Mouse (Mus musculus) erythroid progenitor cell, adult 5-6 weeks (primary cell): ENCODE data around the gene Stat5b. TPM values are rescaled to one million over a fixed set of nuclear protein-coding genes. Genes with fewer than 3 reads are reported as not detected.

Experiments
- ATAC-seq: replicated peaks from 2 replicates; pipeline ENCODE4 v1.8.0; 2016; ENCODE audit warnings: moderate number of reproducible peaks, mild to moderate bottlenecking, moderate TSS enrichment, inconsistent platforms; ENCODE audit not compliant: poor library complexity, low FRiP score, severe bottlenecking
- total RNA-seq, 2 experiments: library from RNA; stranded (forward) in 1 of 2; stranded (reverse) in 1 of 2; fragments of 150-400 nt in 1 of 2; fragments of 186-747, 209-891 nt in 1 of 2; gene quantifications; 2 replicates each; pipeline versions ENCODE4 v1.2.3 to v1.2.4; 2015 to 2017; ENCODE audit warnings: low replicate concordance in 2 of 2

Stat5b gene
- total RNA-seq, 2 experiments from 2014 or later, result 5.9 to 7.0 TPM

DNA sequence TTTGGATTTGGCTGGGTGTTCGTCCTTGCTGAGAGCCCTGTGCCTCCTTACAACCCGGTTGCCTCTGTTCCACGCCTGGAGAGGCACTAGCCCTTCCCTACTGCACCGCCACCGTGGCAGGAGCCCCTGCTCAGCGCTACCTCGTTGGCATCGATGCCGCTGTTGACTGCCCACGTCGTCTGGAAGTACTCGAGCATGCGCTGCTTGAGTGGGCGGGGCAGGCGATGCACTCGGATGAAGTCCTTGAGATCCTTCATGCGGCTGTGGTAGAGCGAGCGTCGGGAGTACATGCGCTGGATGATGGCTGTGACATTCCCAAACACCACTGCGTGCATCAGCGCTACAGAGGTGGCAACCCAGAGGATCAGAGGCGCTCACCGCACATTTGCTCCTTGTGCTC is 101.1 kb downstream of the Stat5b start:
- no peak for ATAC-seq

DNA sequence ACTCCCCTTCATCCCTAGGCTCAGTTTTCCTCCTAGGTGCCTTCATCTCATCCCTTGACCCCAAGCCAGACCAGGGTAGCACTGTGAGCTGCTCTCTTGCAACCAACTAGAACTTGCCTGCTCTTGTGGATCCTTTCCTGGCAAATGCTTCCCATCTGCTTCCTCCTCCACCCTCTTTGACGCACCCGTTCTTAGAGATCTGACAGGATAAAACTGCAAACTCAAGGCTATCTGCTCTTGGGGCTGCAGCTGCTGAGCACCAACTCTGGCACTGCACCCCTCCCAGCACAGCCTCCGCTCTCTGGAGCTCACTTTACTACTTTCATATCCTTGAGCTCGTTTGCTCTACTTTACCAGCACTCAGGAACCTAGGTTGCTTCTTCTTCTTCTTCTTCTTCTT is 101.9 kb downstream of the Stat5b start:
- ATAC-seq, result no peak

DNA sequence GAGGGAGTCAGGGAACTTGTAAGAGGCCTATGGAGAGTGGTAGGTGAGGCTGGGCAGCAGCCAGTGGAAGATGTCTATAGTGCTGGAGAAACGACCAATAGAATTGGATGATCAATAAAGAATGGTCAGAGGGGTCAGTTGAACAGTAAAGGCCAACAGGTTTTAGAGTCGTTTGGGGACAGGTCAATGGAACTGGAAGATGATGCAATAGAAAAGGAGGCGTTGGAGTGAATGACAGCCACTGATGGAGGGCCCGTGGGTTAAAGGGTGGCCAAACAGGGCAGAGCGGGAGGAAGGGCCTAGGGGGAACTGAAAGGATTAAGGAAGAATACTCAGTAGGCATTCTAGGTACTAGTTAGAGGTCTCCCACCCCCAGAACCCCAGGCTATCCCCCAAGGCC is 103.4 kb downstream of the Stat5b start:
- no peak for ATAC-seq

- ATAC-seq, result no peak
Observed at GRCm38 (mm10) chr11:100746546-100746945, 104.0 kb downstream of the Stat5b start.

- peak; percentile 41 for ATAC-seq
Observed at GRCm38 (mm10) chr11:100745085-100745484, 105.4 kb downstream of the Stat5b start.

- ATAC-seq, result no peak
Observed at GRCm38 (mm10) chr11:100741348-100741747, 109.2 kb downstream of the Stat5b start.

- ATAC-seq, result no peak
Observed at GRCm38 (mm10) chr11:100738749-100739148, 111.8 kb downstream of the Stat5b start.

DNA sequence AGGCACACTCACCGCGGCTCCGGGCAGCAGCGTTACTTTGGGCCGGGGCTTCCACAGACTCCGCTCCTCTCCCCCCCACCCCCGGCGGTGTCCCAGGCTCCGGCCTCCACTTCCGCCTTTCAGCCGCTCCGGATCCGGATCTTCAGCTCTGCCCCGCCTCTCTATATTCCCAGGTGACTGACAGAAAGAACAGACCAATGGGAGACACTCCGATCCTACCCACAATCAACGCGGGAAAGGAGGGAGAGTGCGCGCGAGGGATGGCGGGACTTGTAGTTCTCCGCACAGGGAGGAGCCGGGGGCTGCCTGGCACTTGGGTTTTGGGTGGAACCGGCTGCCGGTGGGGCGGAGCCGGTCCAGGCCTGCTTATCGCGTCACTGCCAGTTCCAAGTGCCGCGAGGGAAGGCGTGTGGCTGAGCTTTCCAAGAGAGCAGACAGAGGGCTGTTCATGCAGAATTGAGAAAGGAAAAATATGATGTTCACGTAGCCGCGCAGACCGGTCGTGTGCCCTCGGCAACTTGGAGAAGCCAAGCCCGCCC is 112.4 kb downstream of the Stat5b start, which contains the start of gene Rab5c:
Rab5c (minus strand) TSS at position 150 of the 539 bp plus-strand sequence.
- peak; percentile 88 for ATAC-seq

DNA sequence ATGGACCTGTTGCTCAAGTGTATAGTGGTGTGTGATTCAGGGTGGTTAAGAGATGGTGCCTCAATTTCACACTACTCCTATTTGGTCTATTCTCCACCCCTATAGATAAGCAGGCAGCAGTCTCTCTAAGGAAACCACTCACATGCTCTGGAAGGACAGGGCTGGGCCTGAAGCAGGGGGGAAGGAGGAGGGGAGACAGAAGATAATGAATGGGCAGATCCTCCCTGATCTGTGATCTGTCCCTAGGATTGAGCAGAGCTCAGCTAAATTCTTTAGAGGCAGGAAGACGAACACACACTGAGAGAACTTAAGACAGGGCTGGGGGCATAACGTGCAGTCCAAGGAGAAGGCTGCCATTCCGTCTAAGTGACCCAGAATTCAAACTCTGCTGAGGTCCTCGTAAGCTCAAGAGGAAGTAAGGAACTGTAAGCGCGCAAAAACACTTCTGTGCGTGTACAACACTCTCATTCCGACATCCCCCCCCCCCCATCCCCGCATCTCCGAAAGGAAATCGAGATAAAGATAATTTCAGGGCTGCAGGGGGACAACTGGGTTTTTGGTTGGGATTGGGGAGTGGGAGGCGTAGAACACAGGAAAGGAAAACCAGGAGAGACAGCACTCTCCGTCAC is 113.3 kb downstream of the Stat5b start:
- peak; percentile 64 for ATAC-seq

DNA sequence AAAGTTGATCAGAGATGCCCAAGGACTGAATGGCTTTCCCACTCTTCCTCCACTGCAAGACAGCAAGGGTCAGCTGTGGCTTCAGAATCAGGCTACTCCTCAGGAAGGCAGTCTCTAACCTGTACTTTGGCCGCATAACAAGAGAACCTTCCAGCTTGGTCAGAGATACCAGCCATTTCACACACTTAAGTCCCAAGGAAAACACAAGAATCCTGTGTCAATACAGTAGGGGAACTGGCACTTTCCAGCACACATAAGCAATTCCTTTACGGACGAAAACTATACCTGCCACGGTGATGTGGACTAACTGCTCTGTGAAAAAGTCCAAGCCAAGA is 113.8 kb downstream of the Stat5b start:
- no peak for ATAC-seq

DNA sequence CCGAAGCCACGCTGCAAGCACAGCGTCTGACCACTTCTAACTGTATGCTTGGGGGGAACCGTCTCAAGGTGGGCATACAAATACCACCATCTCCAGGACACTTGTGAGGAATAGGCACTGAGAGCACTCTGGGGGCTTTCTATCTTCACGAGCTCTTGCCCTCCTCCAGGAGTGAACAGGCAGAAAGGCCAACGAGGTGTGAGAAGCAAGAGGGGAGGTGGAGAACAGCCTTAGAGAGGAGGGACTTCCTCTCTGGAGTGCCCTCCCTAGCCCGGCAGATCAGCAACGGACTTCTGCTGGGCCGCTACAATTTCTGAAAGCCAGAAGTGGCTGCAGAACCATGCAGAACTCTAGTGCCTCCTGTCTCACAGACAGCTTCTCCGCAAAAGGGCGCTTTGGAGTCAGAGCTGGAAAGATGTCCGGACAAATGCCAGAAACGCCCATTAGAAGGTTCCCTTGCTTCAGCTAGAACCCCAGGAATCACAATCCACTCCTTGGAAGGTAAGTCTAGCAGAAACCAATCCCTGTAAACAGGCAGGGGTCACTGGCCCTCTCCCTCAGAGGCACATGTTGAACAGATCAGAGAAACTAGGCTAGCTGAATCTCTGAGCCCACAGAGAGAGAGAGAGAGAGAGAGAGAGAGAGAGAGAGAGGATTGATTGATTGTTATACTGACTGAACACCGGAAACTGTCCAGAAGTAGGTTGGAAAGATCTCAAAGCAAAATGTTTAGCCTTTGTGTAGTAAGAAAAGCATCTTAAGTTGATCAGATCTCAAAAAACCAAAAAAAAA is 114.4 kb downstream of the Stat5b start:
- peak; percentile 18; the same call in 1 of the 2 replicates for ATAC-seq

GRCm38 (mm10) chr11:100735134-100735865 is 115.2 kb downstream of the Stat5b start:
- ATAC-seq, result no peak

Other genes starting within 250 kb of the Stat5b start
- gene Nkiras2, start 231.5 kb downstream of the Stat5b start, total RNA-seq (2015; ENCODE audit: low replicate concordance), result 17.2 and 18.0 TPM in 2 replicates
- gene Nkiras2, start 231.5 kb downstream of the Stat5b start, total RNA-seq (2017; ENCODE audit: low replicate concordance), result 5.8 and 9.4 TPM in 2 replicates
- gene Dnajc7, start 230.6 kb downstream of the Stat5b start, total RNA-seq (2015; ENCODE audit: low replicate concordance), result 79.3 and 93.5 TPM in 2 replicates
- 103 and 106 TPM in 2 replicates for gene Dnajc7, start 230.6 kb downstream of the Stat5b start, total RNA-seq (2017; ENCODE audit: low replicate concordance)
- not detected in 2 replicates for gene Zfp385c, start 158.3 kb downstream of the Stat5b start, total RNA-seq (2015; ENCODE audit: low replicate concordance)
- gene Zfp385c, start 158.3 kb downstream of the Stat5b start, total RNA-seq (2017; ENCODE audit: low replicate concordance), result not detected in 2 replicates
- gene Dhx58, start 146.5 kb downstream of the Stat5b start, total RNA-seq (2015; ENCODE audit: low replicate concordance), result 6.8 and 7.5 TPM in 2 replicates
- gene Dhx58, start 146.5 kb downstream of the Stat5b start, total RNA-seq (2017; ENCODE audit: low replicate concordance), result 17.8 and 26.2 TPM in 2 replicates
- gene Kat2a, start 138.3 kb downstream of the Stat5b start, total RNA-seq (2015; ENCODE audit: low replicate concordance), result 2.5 and 11.2 TPM in 2 replicates
- 1.9 and 2.6 TPM in 2 replicates for gene Kat2a, start 138.3 kb downstream of the Stat5b start, total RNA-seq (2017; ENCODE audit: low replicate concordance)
- gene Hspb9, start 136.9 kb downstream of the Stat5b start, total RNA-seq (2015; ENCODE audit: low replicate concordance), result not detected in 2 replicates
- gene Hspb9, start 136.9 kb downstream of the Stat5b start, total RNA-seq (2017; ENCODE audit: low replicate concordance), result not detected in 2 replicates
- 99.8 and 136 TPM in 2 replicates for gene Rab5c, start 112.5 kb downstream of the Stat5b start, total RNA-seq (2015; ENCODE audit: low replicate concordance)
- gene Rab5c, start 112.5 kb downstream of the Stat5b start, total RNA-seq (2017; ENCODE audit: low replicate concordance), result 80.2 and 110 TPM in 2 replicates
- gene Kcnh4, start 90.8 kb downstream of the Stat5b start, total RNA-seq (2015; ENCODE audit: low replicate concordance), result not detected in 2 replicates
- not detected in 2 replicates for gene Kcnh4, start 90.8 kb downstream of the Stat5b start, total RNA-seq (2017; ENCODE audit: low replicate concordance)
- not detected in 2 replicates for gene Hcrt, start 87.8 kb downstream of the Stat5b start, total RNA-seq (2015; ENCODE audit: low replicate concordance)
- gene Hcrt, start 87.8 kb downstream of the Stat5b start, total RNA-seq (2017; ENCODE audit: low replicate concordance), result not detected in 2 replicates
- 0.72 and 0.84 TPM in 2 replicates for gene Ghdc, start 79.8 kb downstream of the Stat5b start, total RNA-seq (2015; ENCODE audit: low replicate concordance)
- gene Ghdc, start 79.8 kb downstream of the Stat5b start, total RNA-seq (2017; ENCODE audit: low replicate concordance), result 0.51 and 1.4 TPM in 2 replicates
- 3.2 and 7.5 TPM in 2 replicates for gene Stat5a, start 8.6 kb upstream of the Stat5b start, total RNA-seq (2015; ENCODE audit: low replicate concordance)
- gene Stat5a, start 8.6 kb upstream of the Stat5b start, total RNA-seq (2017; ENCODE audit: low replicate concordance), result 5.3 and 5.4 TPM in 2 replicates
- 31.0 and 31.4 TPM in 2 replicates for gene Stat3, start 88.8 kb upstream of the Stat5b start, total RNA-seq (2015; ENCODE audit: low replicate concordance)
- 26.2 and 26.6 TPM in 2 replicates for gene Stat3, start 88.8 kb upstream of the Stat5b start, total RNA-seq (2017; ENCODE audit: low replicate concordance)
- not detected in 2 replicates for gene Cavin1, start 120.2 kb upstream of the Stat5b start, total RNA-seq (2015; ENCODE audit: low replicate concordance)
- not detected in 2 replicates for gene Cavin1, start 120.2 kb upstream of the Stat5b start, total RNA-seq (2017; ENCODE audit: low replicate concordance)
- 316 and 341 TPM in 2 replicates for gene Atp6v0a1, start 158.7 kb upstream of the Stat5b start, total RNA-seq (2015; ENCODE audit: low replicate concordance)
- 355 and 494 TPM in 2 replicates for gene Atp6v0a1, start 158.7 kb upstream of the Stat5b start, total RNA-seq (2017; ENCODE audit: low replicate concordance)
- gene Naglu, start 219.3 kb upstream of the Stat5b start, total RNA-seq (2015; ENCODE audit: low replicate concordance), result 2.2 and 3.8 TPM in 2 replicates
- gene Naglu, start 219.3 kb upstream of the Stat5b start, total RNA-seq (2017; ENCODE audit: low replicate concordance), result 4.5 and 9.9 TPM in 2 replicates
- gene Hsd17b1, start 227.7 kb upstream of the Stat5b start, total RNA-seq (2015; ENCODE audit: low replicate concordance), result 2.2 TPM in 1 of 2 replicates, not detected in the other
- 0.26 TPM in 1 of 2 replicates, not detected in the other for gene Hsd17b1, start 227.7 kb upstream of the Stat5b start, total RNA-seq (2017; ENCODE audit: low replicate concordance)
- 2.5 and 3.8 TPM in 2 replicates for gene Coasy, start 231.8 kb upstream of the Stat5b start, total RNA-seq (2015; ENCODE audit: low replicate concordance)
- gene Coasy, start 231.8 kb upstream of the Stat5b start, total RNA-seq (2017; ENCODE audit: low replicate concordance), result 1.7 and 6.8 TPM in 2 replicates
- 36.0 and 43.6 TPM in 2 replicates for gene Mlx, start 236.6 kb upstream of the Stat5b start, total RNA-seq (2015; ENCODE audit: low replicate concordance)
- gene Mlx, start 236.6 kb upstream of the Stat5b start, total RNA-seq (2017; ENCODE audit: low replicate concordance), result 16.8 and 26.4 TPM in 2 replicates
- 5.9 and 7.9 TPM in 2 replicates for gene Psmc3ip, start 244.7 kb upstream of the Stat5b start, total RNA-seq (2015; ENCODE audit: low replicate concordance)
- 13.2 and 29.0 TPM in 2 replicates for gene Psmc3ip, start 244.7 kb upstream of the Stat5b start, total RNA-seq (2017; ENCODE audit: low replicate concordance)